Mouse (Mus musculus) neutrophil, adult 59 days (primary cell): ENCODE measurements around the gene Klk7. TPM values are rescaled to one million over a fixed set of nuclear protein-coding genes. Genes with fewer than 3 reads are reported as not detected.

ENCODE experiments used
- total RNA-seq, 2 experiments: library from RNA; stranded (reverse); gene quantifications; 1 replicate in 1 of 2; 2 replicates in 1 of 2; pipeline ENCODE4 v1.2.4; 2023

Klk7 gene
- not detected for total RNA-seq

DNA sequence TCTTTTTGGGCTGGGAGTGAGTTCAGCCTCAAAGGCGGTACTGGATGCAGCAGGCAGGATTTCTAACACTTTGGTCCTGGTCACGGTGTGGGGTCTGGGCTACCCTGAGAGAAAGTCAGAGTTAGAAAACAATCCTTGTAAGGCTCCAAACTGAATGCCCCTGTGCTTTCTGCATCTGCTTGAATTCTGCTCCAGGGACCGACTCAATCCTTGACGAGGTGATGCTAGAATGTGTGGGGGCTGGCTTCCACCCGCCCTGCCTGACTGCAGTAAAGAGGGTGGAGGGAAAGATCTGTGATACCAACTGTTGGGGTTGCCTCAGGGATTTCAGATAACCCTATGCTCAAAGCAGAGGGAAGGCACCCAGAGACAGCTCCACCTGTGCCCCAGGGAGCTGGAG is at the start of gene Klk7:
Klk7 (plus strand) TSS at position 301 of the 400 bp plus-strand sequence.

DNA sequence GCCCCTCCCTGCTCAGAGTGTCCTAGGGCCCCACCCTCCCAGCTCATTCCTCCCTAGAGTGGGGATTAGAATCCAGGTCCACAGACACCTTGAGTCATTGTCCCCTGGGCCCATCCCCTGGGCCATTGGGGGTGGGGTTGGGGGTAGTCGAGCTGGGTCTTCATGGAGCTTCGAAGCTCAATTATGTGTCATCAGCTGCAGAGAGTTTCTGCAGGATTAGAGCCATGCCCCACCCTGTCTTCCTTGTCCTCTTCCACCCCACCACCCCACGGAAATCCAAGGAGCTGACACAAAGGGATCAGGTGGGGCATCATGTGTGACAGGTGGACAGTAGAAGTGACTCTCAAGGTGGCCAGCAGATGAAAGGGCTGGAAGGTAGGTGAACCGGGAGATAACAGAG is 42.5 kb upstream of the Klk7 start, which contains the start of gene Klk12:
Klk12 (plus strand) TSS at position 301 of the 400 bp plus-strand sequence.

DNA sequence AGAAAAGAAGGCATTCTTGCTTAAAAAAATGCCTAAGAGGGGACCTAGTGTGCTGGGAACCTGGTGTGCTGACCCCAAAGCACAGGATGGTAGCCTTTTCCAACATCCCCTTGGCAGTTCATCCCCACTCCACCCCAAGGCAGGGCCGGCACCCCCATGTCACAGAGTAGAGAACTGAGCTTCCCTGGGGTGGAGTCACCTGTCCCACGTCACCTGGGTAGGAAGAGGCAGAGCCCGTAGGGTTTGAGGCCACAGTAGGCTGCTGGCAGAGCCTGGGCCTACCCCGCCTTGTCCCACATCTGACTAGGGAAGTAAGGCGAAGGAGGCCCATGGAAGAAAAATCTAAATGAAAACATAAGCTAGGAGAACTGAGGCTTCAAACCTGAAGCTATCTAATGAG is 36.7 kb upstream of the Klk7 start, which contains the start of gene Klk11:
Klk11 (plus strand) TSS at position 241 of the 400 bp plus-strand sequence.

DNA sequence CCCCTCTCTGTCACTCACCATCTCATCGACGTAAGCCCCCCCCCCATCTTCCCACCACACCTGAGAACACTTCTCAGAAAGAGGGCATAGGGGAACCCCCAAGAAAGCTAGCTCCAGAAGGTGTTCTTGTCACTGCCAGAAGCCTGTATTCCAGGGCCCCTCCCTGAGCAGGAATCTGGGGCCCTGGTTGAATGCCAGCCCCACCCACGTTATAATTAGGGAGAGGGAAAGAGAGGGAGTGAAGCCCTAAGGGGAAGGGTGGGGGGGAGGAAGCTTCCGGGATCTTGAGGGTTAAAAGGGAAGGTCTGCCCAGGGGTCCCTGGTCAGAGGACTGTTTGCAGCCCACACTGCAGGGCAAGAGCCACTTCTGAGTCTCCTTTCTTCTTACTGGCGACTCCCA is 30.3 kb upstream of the Klk7 start, which contains the start of gene Klk10:
Klk10 (plus strand) TSS at position 290 of the 400 bp plus-strand sequence.

DNA sequence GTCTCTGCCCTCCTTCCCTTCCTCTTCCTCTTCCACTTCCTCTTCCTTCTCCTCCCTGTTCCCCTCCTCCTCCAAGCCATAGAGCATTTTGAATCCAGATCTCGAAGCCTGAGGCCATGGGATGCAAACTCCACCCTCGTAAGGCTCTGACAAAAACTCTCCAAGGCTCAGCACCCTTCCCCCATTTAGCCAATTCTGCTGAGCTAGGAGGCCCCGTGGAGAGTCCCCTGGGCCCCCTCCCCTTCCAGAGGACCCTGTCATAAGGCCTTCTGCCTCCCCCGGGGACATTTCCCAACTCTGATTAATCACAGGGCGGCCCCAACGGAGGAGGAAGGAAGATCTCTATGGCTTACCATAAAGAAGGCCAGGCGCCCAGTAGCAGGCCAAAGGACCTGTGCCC is 19.5 kb upstream of the Klk7 start, which contains the start of gene Klk9:
Klk9 (plus strand) TSS at position 301 of the 400 bp plus-strand sequence.

DNA sequence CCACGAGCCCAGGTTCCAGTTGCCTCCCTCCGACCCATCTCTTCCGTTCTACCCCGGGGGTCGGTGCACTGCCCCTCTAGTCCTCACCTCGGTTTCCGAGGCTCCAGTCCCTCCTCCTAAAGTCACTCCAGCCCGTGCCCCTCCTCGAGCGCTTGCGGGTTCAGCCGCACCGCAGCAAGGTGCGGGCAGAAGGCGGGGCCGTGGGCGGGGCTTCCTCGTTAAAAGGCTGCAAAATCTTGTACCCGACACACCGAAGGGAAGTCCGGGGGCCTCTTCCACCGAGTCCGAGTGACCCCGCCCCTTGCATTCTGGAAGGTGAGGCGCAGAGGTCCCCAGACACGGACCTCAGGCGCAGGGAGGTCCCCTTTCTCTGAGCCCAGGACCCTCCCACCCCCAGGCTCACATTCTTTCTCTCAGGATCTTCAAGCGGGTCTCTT is 13.7 kb upstream of the Klk7 start, which contains the start of gene Klk8:
Klk8 (plus strand) TSS at position 245 of the 437 bp plus-strand sequence.

DNA sequence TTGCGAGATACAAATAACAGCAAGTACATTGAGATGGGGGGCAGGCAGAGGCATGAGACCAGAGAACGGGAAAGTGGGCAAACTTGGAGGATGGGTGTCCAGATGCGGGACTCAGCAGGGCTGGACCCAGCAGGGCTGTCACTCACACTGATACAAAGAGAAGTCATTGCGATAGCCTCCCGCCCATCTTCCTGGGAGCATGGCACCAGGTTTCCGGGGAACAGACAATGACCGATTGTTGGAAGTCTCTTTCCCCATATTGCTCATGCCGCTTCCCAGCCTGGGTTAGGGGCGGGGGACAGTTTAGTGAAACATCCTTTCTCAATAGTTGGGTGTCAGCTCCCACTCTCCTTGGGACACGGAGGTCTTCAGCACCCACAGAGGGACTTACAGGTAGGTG is 13.1 kb downstream of the Klk7 start, which contains the start of gene Klk6:
Klk6 (plus strand) TSS at position 301 of the 400 bp plus-strand sequence.

DNA sequence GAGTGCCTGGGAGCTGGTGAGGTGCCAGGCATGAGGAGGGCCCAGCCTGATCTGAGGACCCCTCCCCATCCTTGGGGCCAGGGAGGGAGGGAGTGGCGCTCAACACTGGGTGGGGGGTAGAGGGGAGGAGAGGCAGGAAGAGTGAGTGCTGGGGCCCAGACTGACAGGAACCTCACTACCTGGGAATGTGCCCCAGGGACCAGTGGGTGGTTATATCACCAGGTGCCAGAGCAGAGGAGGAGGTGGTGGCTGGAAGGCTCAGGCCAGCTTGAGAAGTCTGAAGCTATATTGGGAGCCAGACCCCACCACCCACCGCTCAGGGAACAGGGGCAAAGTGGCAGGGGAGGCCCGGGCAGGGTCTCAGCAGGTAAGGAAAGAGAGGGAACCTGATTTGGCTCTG is 30.6 kb downstream of the Klk7 start, which contains the start of gene Klk5:
Klk5 (plus strand) TSS at position 271 of the 400 bp plus-strand sequence.

Other genes with a start within 250 kb of the Klk7 start
- 1 to 10 TPM; 2.5 to 3.0 TPM for gene Zfp658, start 249.0 kb upstream of the Klk7 start, total RNA-seq
- gene Zfp719, start 231.7 kb upstream of the Klk7 start, total RNA-seq = 10 to 100 TPM; 10.9 to 12.6 TPM
- gene Zfp819, start 204.1 kb upstream of the Klk7 start, total RNA-seq = under 1 TPM; 0.62 to 0.78 TPM
- not detected for gene Ceacam18, start 176.6 kb upstream of the Klk7 start, total RNA-seq
- 100 to 1,000 TPM; 152 to 169 TPM for gene Siglece, start 151.1 kb upstream of the Klk7 start, total RNA-seq
- gene Ctu1, start 139.3 kb upstream of the Klk7 start, total RNA-seq = 1 to 10 TPM; 2.7 to 4.6 TPM
- not detected for gene Klk14, start 120.9 kb upstream of the Klk7 start, total RNA-seq
- gene Klk13, start 98.7 kb upstream of the Klk7 start, total RNA-seq = not detected
- not detected for gene Klk12, start 42.4 kb upstream of the Klk7 start, total RNA-seq
- not detected for gene Klk11, start 36.7 kb upstream of the Klk7 start, total RNA-seq
- not detected for gene Klk10, start 30.3 kb upstream of the Klk7 start, total RNA-seq
- gene Klk9, start 19.4 kb upstream of the Klk7 start, total RNA-seq = not detected
- 1 to 10 TPM; 2.1 to 4.1 TPM for gene Klk8, start 13.7 kb upstream of the Klk7 start, total RNA-seq
- not detected for gene Klk6, start 13.2 kb downstream of the Klk7 start, total RNA-seq
- gene Klk5, start 30.7 kb downstream of the Klk7 start, total RNA-seq = not detected
- gene Klk4, start 69.9 kb downstream of the Klk7 start, total RNA-seq = not detected
- gene Klk15, start 122.4 kb downstream of the Klk7 start, total RNA-seq = not detected
- not detected for gene Klk1b8, start 139.4 kb downstream of the Klk7 start, total RNA-seq
- gene Klk1b1, start 155.5 kb downstream of the Klk7 start, total RNA-seq = not detected
- not detected for gene Klk1b9, start 164.8 kb downstream of the Klk7 start, total RNA-seq
- not detected for gene Klk1b11, start 184.6 kb downstream of the Klk7 start, total RNA-seq
- gene Klk1b26, start 200.9 kb downstream of the Klk7 start, total RNA-seq = not detected
- not detected for gene Klk1b27, start 241.0 kb downstream of the Klk7 start, total RNA-seq